19 mouse cellular contexts compared by ENCODE assay signal in the genomic region with DNA sequence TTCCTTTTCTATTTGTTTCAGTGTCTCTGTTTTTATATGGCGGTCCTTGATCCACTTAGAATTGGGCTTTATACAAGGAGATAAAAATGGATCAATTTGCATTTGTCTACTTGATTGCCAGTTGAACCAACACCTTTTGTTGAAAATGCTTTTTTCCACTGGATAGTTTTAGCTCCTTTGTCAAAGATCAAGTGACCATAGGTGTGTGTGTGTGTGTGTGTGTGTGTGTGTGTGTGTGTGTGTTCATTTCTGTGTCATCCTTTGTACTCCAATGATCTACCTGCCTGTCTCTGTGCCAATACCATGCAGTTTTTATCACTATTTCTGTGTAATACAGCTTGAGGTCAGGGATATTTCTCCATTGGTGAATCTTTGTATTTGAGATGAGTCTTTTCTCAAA.
A peak's percentile ranks its signal among the peaks of the same experiment; 100 is the strongest.
DNase-seq lines count a peak whose midpoint lies in the region; ATAC-seq lines count a peak whose summit lies in the region.
"Had no signal": no experiment of that assay in that cellular context is flagged by ENCODE, and none has a peak within 500 bp of the region (broad histone marks: within the 10 kb centered on the region; RNA-seq: fewer than 3 reads in every experiment).

No protein-coding gene starts in this region.

- no peak overlapping the region for H3K4me2 ChIP-seq in kidney, embryonic 16.5 days (replicated peaks; ENCODE audit: low read depth, low read length)
- H3K4me2 ChIP-seq: embryonic facial prominence, embryonic 12.5 days; embryonic facial prominence, embryonic 15.5 days; heart, embryonic 11.5 days; hindbrain, embryonic 12.5 days; hindbrain, embryonic 15.5 days had no signal

- intact Hi-C loops in gastrocnemius, postnatal 36 days (cut with DNase I), result no loop called here

- no peaks in the 10 kb centered on the region for H3K36me3 ChIP-seq in kidney, embryonic 16.5 days (ENCODE audit: insufficient read depth, low read length)
- H3K36me3 ChIP-seq: embryonic facial prominence, embryonic 12.5 days; embryonic facial prominence, embryonic 15.5 days; hindbrain, embryonic 12.5 days; hindbrain, embryonic 15.5 days had no signal

- no peaks in the 10 kb centered on the region for H3K9me3 ChIP-seq in kidney, embryonic 16.5 days (ENCODE audit: low read length)
- H3K9me3 ChIP-seq: embryonic facial prominence, embryonic 12.5 days; embryonic facial prominence, embryonic 15.5 days; hindbrain, embryonic 12.5 days; hindbrain, embryonic 15.5 days had no signal

- H3K4me1 ChIP-seq in kidney, embryonic 16.5 days (ENCODE audit: insufficient read depth, low read length), result no peaks in the 10 kb centered on the region
- H3K4me1 ChIP-seq: embryonic facial prominence, embryonic 12.5 days; embryonic facial prominence, embryonic 15.5 days; hindbrain, embryonic 12.5 days; hindbrain, embryonic 15.5 days had no signal

- no peak overlapping the region for H3K4me3 ChIP-seq in kidney, embryonic 16.5 days (ENCODE audit: low read length)
- H3K4me3 ChIP-seq: embryonic facial prominence, embryonic 12.5 days; embryonic facial prominence, embryonic 15.5 days; hindbrain, embryonic 12.5 days; hindbrain, embryonic 15.5 days had no signal

- WGBS in kidney, embryonic 16.5 days, result 93% methylated on average over 1 of the region's 1 CpGs

- H3K27ac ChIP-seq in kidney, embryonic 16.5 days (ENCODE audit: low read length), result no peak overlapping the region
- H3K27ac ChIP-seq: embryonic facial prominence, embryonic 12.5 days; embryonic facial prominence, embryonic 15.5 days; hindbrain, embryonic 12.5 days; hindbrain, embryonic 15.5 days had no signal

- no peak overlapping the region for H3K9ac ChIP-seq in kidney, embryonic 16.5 days (replicated peaks; ENCODE audit: low read length)
- H3K9ac ChIP-seq: embryonic facial prominence, embryonic 12.5 days; embryonic facial prominence, embryonic 15.5 days; forebrain, postnatal 0 days; hindbrain, embryonic 12.5 days; hindbrain, embryonic 15.5 days had no signal

- ATAC-seq in kidney, embryonic 16.5 days (ENCODE audit: low FRiP score, low TSS enrichment), result no peak
- ATAC-seq: CD4-positive, CD25-positive, alpha-beta regulatory T cell, adult 4 months; forebrain, embryonic 14.5 days; forebrain, postnatal 0 days; intestine, postnatal 0 days had no signal

- no peaks in the 10 kb centered on the region for H3K27me3 ChIP-seq in kidney, embryonic 16.5 days (ENCODE audit: insufficient read depth, low read length)
- H3K27me3 ChIP-seq: embryonic facial prominence, embryonic 12.5 days; embryonic facial prominence, embryonic 15.5 days; hindbrain, embryonic 12.5 days; hindbrain, embryonic 15.5 days had no signal

- peak; percentile 18 to 44 for DNase-seq in cerebellum, postnatal 4 days (ENCODE audit: low spot score in 2 of 2)
- DNase-seq in cerebellum, adult 9-11 months, result no peak
- DNase-seq in gastrocnemius, postnatal 4 days (ENCODE audit: low spot score in 2 of 2), result peak; percentile 42 to 86
- DNase-seq in gastrocnemius, postnatal 36 days, result no peak
- DNase-seq in kidney, postnatal 4 days, result peak; percentile 15 to 35
- DNase-seq: adrenal gland, adult 8-10 months; cerebellum, adult 2 months; forebrain, postnatal 0 days; gastrocnemius, postnatal 14 days; heart, adult 11 months had no signal

Comparison
In these comparisons a context has a peak if more than half of its experiments do, and no peak if none do; other contexts are left out.
1. DNase-seq: peak in cerebellum, postnatal 4 days (2 of 2), gastrocnemius, postnatal 4 days (2 of 2) and kidney, postnatal 4 days (2 of 2); none in cerebellum, adult 9-11 months (single experiment) and gastrocnemius, postnatal 36 days (0 of 2).